Mouse (Mus musculus) left cerebral cortex, postnatal 25 days (tissue): Measurements from ENCODE around the gene Copg1. TPM values are rescaled to one million over a fixed set of nuclear protein-coding genes. Genes with fewer than 3 reads are reported as not detected.

ENCODE experiments used
- DNase-seq, 2 experiments: peaks; one replicate each; pipeline ENCODE4 v3.0.0; 2022; ENCODE audit warnings: low spot score in 2 of 2, mixed read lengths in 1 of 2
- intact Hi-C: fragments of 180-260 bp; cut with DNase I; formaldehyde crosslinking; loops from one replicate; pipeline ENCODE4 v1.15.1; 2025
- total RNA-seq, 2 experiments: library from RNA; stranded (reverse); gene quantifications; 2 replicates each; pipeline ENCODE4 v1.2.3; 2021

The Copg1 gene
- total RNA-seq: 100 to 1,000 TPM; 212 to 218 TPM

- intact Hi-C loops: loop anchor here (1.0 to 2.0 kb wide), 2 partner anchors 36 to 49 kb away; partner anchors contain the start of genes Cnbp and Isy1
- peak; percentile 100 for DNase-seq
These were observed at the start of gene Copg1 for GRCm38 (mm10) chr6:87887594-87888233. TSS of gene Copg1 (plus strand) at chr6:87887814.

- intact Hi-C loops: loop anchor here (2.0 kb wide), 1 partner anchor 48 kb away; the partner anchor contains the start of gene Copg1
These were observed 48.9 kb upstream of the Copg1 start, which contains the start of gene Isy1 for GRCm38 (mm10) chr6:87838551-87839197. TSS of gene Isy1 (minus strand) at chr6:87838798.

DNA sequence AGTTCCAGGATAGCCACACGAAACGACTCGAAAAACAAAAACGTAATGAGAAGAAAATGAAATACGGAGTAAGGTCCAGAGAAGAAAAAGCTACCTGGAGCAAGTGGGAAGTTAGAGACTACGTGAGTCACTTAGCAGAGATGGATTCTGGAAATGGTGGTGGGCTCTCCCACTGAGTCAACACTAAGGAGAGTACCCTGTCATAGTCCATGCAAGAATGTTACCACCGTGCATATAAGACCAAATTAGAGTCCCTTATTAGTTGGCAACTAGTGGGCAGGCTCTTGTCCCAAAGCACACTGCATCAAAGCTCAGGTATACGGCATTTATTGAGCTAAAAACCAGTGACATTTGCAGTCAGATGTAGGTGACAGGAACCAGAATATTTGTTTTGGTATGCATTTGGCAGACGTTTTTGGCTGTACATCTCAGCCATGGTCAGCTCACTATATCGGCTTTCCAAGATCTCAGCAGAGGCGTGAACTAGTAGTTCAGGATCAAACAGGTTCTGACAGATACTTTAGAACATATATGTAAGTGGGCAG, 47.7 kb upstream of the Copg1 start:
- intact Hi-C loops: loop anchor here (2.0 kb wide), 1 partner anchor 47 kb away; the partner anchor contains the start of gene Copg1
- no peak for DNase-seq

More at GRCm38 (mm10) chr6:87838551-87839197, 48.9 kb upstream of the Copg1 start, which contains the start of gene Isy1:
- DNase-seq: peak; percentile 96 to 99

- no peak for DNase-seq
- intact Hi-C loops: no loop called here
These were observed 46.0 kb upstream of the Copg1 start for GRCm38 (mm10) chr6:87841635-87842034.

GRCm38 (mm10) chr6:87842254-87842653, 45.4 kb upstream of the Copg1 start:
- intact Hi-C loops: no loop called here
- no peak for DNase-seq

DNA sequence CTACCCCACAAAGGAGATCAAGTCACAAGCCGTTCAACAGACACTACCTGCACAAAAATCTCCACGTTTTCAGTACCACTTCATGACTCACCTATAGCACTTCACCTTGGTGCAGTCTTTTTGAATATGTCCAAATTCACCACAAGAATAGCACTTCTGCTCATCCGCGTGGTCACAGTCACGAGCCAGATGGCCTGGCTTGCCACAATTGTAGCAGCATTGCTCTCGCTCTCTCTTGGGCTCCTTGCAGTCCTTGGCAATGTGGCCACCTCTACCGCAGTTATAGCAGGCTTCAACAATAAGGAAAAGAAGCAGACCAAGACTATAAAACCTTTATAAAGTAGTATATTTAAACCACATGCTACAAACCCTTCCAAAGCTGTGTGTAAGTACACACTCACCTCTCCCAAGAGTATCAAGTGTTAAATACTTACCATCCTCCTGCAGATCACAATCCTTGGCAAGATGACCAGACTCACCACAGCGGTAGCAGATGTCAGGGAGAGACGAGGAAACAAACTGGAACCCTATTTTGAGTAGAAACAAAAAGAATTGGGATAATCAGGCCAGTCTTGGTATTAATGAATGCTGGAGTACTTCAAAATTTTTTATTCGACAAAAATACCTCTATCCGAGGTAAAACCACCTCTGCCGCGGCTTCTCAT, 42.5 kb upstream of the Copg1 start:
- intact Hi-C loops: no loop called here
- no peak for DNase-seq

DNA sequence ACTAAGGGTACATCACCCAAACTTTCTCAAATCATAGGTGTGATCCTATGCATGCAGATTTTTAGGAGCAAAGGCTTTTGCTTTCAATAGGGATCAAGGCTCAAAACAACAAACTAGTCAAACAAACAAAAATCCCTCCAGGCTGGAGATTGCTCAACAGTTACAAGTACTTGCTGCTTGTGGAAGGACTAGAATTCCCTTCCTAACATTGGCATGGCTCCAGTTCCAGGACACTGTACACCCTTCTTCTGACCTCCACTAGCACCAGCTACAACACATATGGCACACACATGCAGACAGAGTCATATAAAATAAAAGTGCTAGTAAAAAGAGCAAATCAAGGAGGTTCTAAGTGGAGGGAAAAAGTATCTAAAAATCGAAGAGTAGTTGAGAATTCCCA, 40.8 kb upstream of the Copg1 start:
- intact Hi-C loops: no loop called here
- no peak for DNase-seq

GRCm38 (mm10) chr6:87849780-87850154, 37.8 kb upstream of the Copg1 start:
- intact Hi-C loops: no loop called here
- DNase-seq: no peak

DNA sequence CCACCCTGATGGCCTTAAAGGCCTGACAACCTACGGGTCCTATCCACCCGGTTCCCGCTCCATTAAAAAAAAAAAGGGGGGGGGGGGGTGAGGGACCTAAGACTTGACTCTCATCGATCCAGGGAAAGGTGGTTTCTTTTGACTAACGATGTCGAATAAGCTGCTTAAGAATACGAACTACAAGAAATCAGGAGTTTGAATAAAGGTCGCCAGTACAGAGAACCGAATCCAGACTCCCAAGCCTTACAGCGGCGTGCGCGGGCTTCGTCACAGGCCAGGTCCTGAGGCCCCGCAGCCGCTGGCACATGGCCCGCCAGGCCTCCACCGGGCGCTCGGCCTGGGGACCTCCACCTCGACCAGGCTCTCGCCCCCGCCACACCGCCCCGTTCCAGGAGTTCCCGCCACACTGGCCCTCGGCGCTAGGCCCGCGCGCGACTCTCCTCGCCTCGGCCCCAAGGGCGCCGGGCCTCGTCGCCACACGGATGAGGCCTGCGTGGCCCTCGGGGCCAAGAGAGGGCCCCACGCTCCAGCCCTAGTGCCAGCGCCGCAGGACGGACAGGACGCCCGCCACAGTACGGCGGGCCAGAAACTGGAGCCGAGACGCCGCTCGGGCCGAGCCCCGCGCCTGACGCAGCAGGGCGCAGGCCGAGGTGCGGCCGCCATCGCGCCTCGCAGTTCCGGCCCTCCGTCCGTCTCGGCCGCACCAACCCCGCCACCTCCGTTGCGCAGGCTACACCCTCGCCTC, 37.3 kb upstream of the Copg1 start:
- peak in 1 of 2 experiments; percentile 18 for DNase-seq
- intact Hi-C loops: no loop called here

DNA sequence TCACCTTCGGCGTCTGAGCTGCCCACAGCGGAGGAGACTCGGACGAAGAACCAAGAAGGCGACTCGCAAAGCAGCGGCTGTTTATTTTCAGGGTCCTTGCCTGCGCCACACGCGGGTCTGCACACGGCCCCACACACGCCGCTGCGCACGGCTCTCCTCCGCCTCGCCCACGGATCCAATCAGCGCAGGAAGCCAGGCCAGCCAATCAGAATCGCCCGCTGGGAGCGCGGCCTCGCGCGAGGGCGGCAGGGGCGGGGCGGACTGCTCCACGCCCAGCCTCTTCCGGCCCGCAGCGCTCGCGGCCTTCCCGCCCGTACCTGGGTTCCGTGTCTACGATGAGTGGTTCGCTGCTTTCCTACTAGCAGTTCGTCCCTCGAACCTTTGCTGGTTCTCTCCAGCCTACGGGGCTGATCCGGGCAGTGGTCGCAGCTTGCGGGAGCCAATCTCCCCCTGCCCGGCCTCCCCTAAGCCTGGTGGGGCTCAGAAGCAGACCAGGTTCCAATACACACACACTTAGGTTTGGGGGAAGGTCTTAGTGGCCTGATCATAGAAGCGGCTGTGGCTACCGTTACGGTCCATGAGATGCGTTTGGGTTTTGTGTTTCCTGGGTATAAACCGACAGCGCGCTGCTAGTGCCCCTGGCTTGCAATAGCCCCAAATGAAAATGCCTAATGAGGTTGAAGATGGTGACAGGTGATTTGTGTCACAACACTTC, 36.6 kb upstream of the Copg1 start, which contains the start of gene Cnbp:
Cnbp (minus strand) TSS at position 207 of the 715 bp plus-strand sequence.
- intact Hi-C loops: loop anchor here (1.0 kb wide), 1 partner anchor 36 kb away; the partner anchor contains the start of gene Copg1

GRCm38 (mm10) chr6:87851871-87852270, 35.7 kb upstream of the Copg1 start:
- no peak for DNase-seq
- intact Hi-C loops: loop anchor here (1.0 kb wide), 1 partner anchor 35 kb away; the partner anchor contains the start of gene Copg1

More for the DNA sequence above, 36.6 kb upstream of the Copg1 start, which contains the start of gene Cnbp:
- peak; percentile 98 to 99 for DNase-seq

GRCm38 (mm10) chr6:87853446-87853845, 34.2 kb upstream of the Copg1 start:
- no peak for DNase-seq
- intact Hi-C loops: no loop called here

- DNase-seq: peak; percentile 25 to 83
- intact Hi-C loops: no loop called here
These were observed 30.5 kb upstream of the Copg1 start for GRCm38 (mm10) chr6:87857071-87857470.

- intact Hi-C loops: no loop called here
These were observed 21.4 kb upstream of the Copg1 start for GRCm38 (mm10) chr6:87866211-87866610.

DNA sequence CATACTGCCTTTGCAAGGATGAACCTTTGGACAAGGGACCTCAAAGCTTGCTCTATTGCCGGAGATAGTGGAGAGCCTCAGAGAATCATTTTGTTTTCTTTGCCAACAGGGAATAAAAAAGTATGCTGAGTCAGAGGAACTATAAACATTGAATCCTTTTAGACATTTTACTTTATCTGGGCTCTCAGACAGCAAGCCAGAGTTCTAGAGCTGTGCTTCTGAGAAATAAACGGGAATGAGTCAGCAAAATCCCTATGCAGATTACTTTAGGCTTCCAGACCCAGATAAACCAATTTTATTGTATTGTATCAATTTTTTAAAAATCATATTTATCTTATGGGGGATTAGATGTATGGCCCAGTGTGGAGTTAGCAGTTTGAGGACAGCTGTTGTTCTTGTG, 20.4 kb upstream of the Copg1 start:
- intact Hi-C loops: no loop called here
- peak in 1 of 2 experiments; percentile 35 for DNase-seq

More at GRCm38 (mm10) chr6:87866211-87866610, 21.4 kb upstream of the Copg1 start:
- no peak for DNase-seq

GRCm38 (mm10) chr6:87868871-87869506, 18.6 kb upstream of the Copg1 start:
- peak in 1 of 2 experiments; percentile 58 for DNase-seq
- intact Hi-C loops: no loop called here

GRCm38 (mm10) chr6:87870440-87870839, 17.2 kb upstream of the Copg1 start:
- intact Hi-C loops: no loop called here
- DNase-seq: no peak

DNA sequence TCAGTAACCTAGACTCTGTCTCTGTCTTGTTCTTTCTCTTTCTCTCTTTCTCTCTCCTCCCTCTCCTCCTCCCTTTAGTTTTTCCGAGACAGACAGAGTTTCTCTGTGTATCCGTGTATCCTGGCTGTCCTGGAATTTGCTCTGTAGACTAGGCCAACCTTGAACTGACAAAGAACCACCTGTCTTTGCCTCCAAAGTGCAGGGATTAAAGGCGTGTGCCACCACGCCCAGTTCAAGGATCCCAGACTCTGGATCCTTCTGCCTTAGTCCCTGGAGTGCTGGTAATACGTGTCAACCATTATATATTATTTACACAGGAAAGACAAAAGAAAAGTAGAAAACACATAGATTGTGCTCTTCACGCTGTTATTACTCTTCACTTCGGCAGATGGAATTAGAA, 16.4 kb upstream of the Copg1 start:
- intact Hi-C loops: no loop called here
- DNase-seq: no peak
